Mouse (Mus musculus): ENCODE results near the gene Cul4b.
"Not testable (repeated sequence)": the region's sequence is repeated elsewhere in the genome, so short reads cannot be mapped to it uniquely, and the experiment has no call there.

Cul4b gene

GRCm38 (mm10) chrX:38576078-38576477 is at the start of gene Cul4b:
Gene Cul4b (minus strand): TSS chrX:38576196.
- in situ Hi-C loops (cut with MboI, MseI): no loop called here

GRCm38 (mm10) chrX:38600995-38601369 is 25.0 kb upstream of the Cul4b start:
- in situ Hi-C loops (cut with MboI, MseI): no loop called here

- in situ Hi-C loops (cut with MboI, MseI): no loop called here
Measured at GRCm38 (mm10) chrX:38600177-38600994, 24.4 kb upstream of the Cul4b start, which contains the start of gene Mcts1. Gene Mcts1 (plus strand): TSS chrX:38600578.

GRCm38 (mm10) chrX:38593180-38593889 is 17.3 kb upstream of the Cul4b start:
- in situ Hi-C loops (cut with MboI, MseI): no loop called here

- in situ Hi-C loops (cut with MboI, MseI): no loop called here
Measured at GRCm38 (mm10) chrX:38591749-38592148, 15.8 kb upstream of the Cul4b start.

GRCm38 (mm10) chrX:38589827-38590226 is 13.8 kb upstream of the Cul4b start:
- in situ Hi-C loops (cut with MboI, MseI): no loop called here

GRCm38 (mm10) chrX:38583261-38583660 is 7.3 kb upstream of the Cul4b start:
- in situ Hi-C loops (cut with MboI, MseI): no loop called here

- in situ Hi-C loops (cut with MboI, MseI): no loop called here
Measured at GRCm38 (mm10) chrX:38581140-38581539, 5.1 kb upstream of the Cul4b start.

GRCm38 (mm10) chrX:38566521-38567205 is 9.3 kb downstream of the Cul4b start:
- in situ Hi-C loops (cut with MboI, MseI): no loop called here

- in situ Hi-C loops (cut with MboI, MseI): no loop called here
Measured at GRCm38 (mm10) chrX:38565176-38565542, 10.8 kb downstream of the Cul4b start.

GRCm38 (mm10) chrX:38564542-38565175 is 11.3 kb downstream of the Cul4b start:
- in situ Hi-C loops (cut with MboI, MseI): no loop called here

GRCm38 (mm10) chrX:38563941-38564541 is 12.0 kb downstream of the Cul4b start:
- in situ Hi-C loops (cut with MboI, MseI): no loop called here

GRCm38 (mm10) chrX:38553255-38553654 is 22.7 kb downstream of the Cul4b start:
- in situ Hi-C loops (cut with MboI, MseI): loop anchor here (10.0 kb wide), 1 partner anchor 858 kb away; no protein-coding TSS in a partner anchor

- in situ Hi-C loops (cut with MboI, MseI): loop anchor here (10.0 kb wide), 1 partner anchor 140 kb away; no protein-coding TSS in a partner anchor
Measured at GRCm38 (mm10) chrX:38514556-38514955, 61.4 kb downstream of the Cul4b start.

- in situ Hi-C loops (cut with MboI, MseI): no loop called here
Measured at GRCm38 (mm10) chrX:38504846-38505245, 71.2 kb downstream of the Cul4b start.

- in situ Hi-C loops (cut with MboI, MseI): not testable (repeated sequence)
Measured at GRCm38 (mm10) chrX:38502182-38502581, 73.8 kb downstream of the Cul4b start.

GRCm38 (mm10) chrX:38485464-38485863 is 90.5 kb downstream of the Cul4b start:
- in situ Hi-C loops (cut with MboI, MseI): not testable (repeated sequence)

All from T-helper 1 cell (primary cell).